Mouse (Mus musculus) liver, embryonic 14.5 days (tissue): ENCODE data around the gene Map3k15.

ENCODE experiments used
- CTCF ChIP-seq: IDR thresholded peaks from 2 replicates; pipeline ENCODE4 v1.5.1; 2016; ENCODE audit warnings: antibody characterized with exemption, low read depth, control low read depth
- EP300 ChIP-seq: IDR thresholded peaks from 2 replicates; pipeline ENCODE4 v1.6.1; 2016; ENCODE audit warnings: antibody characterized with exemption, low read depth

DNA sequence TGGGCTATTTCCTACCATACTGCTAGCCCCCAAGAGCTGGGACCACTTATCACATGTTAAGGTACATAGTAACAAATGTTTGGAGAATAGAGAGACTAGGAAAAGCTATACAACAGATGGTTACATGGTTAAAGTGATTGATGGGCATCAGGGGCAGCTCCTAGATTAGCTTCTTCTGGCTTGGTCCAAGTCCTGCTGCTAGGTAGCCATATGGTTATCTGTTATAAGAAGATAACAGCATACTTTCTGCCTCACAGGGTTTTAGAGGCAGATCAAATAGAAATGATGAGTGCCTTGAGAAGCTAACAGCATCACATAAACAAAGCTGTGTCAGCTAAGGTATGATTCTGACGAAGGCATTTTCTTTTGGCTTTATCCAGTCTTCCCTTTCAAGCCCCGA, 26.8 kb upstream of the Map3k15 start:
- TF ChIP-seq CTCF, result no peak
- TF ChIP-seq EP300, result no peak
